Mouse (Mus musculus): ENCODE data around the gene Mtss1l. TPM values are rescaled to one million over a fixed set of nuclear protein-coding genes. Genes with fewer than 3 reads are reported as not detected.
A peak's percentile ranks its signal among the peaks of the same experiment; 100 is the strongest.

The Mtss1l gene
- polyA plus RNA-seq, 1 experiment from 2014 or later: 6.4 TPM

GRCm38 (mm10) chr8:110706288-110706870, 14.9 kb upstream of the Mtss1l start:
- no peak for DNase-seq (ENCODE audit: low spot score)

GRCm38 (mm10) chr8:110708429-110708828, 12.8 kb upstream of the Mtss1l start:
- DNase-seq (ENCODE audit: low spot score): no peak

- no peak for DNase-seq (ENCODE audit: low spot score)
These were observed 10.7 kb upstream of the Mtss1l start for GRCm38 (mm10) chr8:110710593-110710992.

- DNase-seq (ENCODE audit: low spot score): no peak
These were observed 9.9 kb upstream of the Mtss1l start for GRCm38 (mm10) chr8:110711271-110711934.

- no peak for DNase-seq (ENCODE audit: low spot score)
These were observed 8.2 kb upstream of the Mtss1l start for GRCm38 (mm10) chr8:110713073-110713472.

- DNase-seq (ENCODE audit: low spot score): no peak
These were observed 6.3 kb upstream of the Mtss1l start for GRCm38 (mm10) chr8:110714827-110715519.

- DNase-seq (ENCODE audit: low spot score): no peak
These were observed 5.2 kb upstream of the Mtss1l start for GRCm38 (mm10) chr8:110716075-110716474.

GRCm38 (mm10) chr8:110717131-110717530, 4.1 kb upstream of the Mtss1l start:
- DNase-seq (ENCODE audit: low spot score): no peak

- DNase-seq (ENCODE audit: low spot score): no peak
These were observed 2.9 kb upstream of the Mtss1l start for GRCm38 (mm10) chr8:110718209-110718968.

- DNase-seq (ENCODE audit: low spot score): peak; percentile 40
These were observed 2.2 kb upstream of the Mtss1l start for GRCm38 (mm10) chr8:110718969-110719670.

GRCm38 (mm10) chr8:110719898-110720653, 1.2 kb upstream of the Mtss1l start:
- no peak for DNase-seq (ENCODE audit: low spot score)

GRCm38 (mm10) chr8:110721606-110722413, 534 bp downstream of the Mtss1l start:
- peak; percentile 23 for DNase-seq (ENCODE audit: low spot score)

GRCm38 (mm10) chr8:110722414-110723011, 1.2 kb downstream of the Mtss1l start:
- no peak for DNase-seq (ENCODE audit: low spot score)

GRCm38 (mm10) chr8:110724493-110724892, 3.2 kb downstream of the Mtss1l start:
- no peak for DNase-seq (ENCODE audit: low spot score)

GRCm38 (mm10) chr8:110725084-110725838, 4.0 kb downstream of the Mtss1l start:
- no peak for DNase-seq (ENCODE audit: low spot score)

GRCm38 (mm10) chr8:110726893-110727292, 5.6 kb downstream of the Mtss1l start:
- DNase-seq (ENCODE audit: low spot score): peak; percentile 69

GRCm38 (mm10) chr8:110731346-110731859, 10.1 kb downstream of the Mtss1l start:
- DNase-seq (ENCODE audit: low spot score): no peak

GRCm38 (mm10) chr8:110733036-110733435, 11.8 kb downstream of the Mtss1l start:
- DNase-seq (ENCODE audit: low spot score): no peak

All from thymus, postnatal 0 days (tissue).